Mouse (Mus musculus): ENCODE data around the gene Rbfox1. TPM values are rescaled to one million over a fixed set of nuclear protein-coding genes. Genes with fewer than 3 reads are reported as not detected.

Rbfox1 gene
- polyA plus RNA-seq, 1 experiment from 2014 or later, result 339 TPM

DNA sequence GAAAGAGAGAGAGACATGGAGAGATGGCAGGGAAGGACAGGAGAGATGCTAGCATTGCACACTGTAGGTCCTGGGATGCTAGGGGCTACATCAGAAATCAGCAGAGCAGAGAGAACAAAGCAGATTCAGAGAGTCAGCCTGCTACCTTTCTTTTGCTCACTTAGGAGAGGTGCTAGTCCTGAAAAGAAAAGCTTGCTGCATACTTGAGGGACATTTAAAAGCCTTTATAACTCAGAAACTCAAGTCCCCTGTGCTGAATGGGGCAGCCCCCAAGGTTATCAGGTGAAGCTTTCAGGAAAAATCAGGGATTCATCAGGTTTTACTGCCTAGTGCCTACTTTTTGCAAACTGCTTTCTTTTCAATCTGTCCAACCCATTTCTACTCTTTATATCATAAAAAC, 1480.7 kb downstream of the Rbfox1 start:
- H3K9ac ChIP-seq (replicated peaks; ENCODE audit: low read depth, low read length), result no peak overlapping the region
- H3K4me3 ChIP-seq (ENCODE audit: low read depth, low read length), result no peak overlapping the region
- no peaks in the 10 kb centered on the region for H3K36me3 ChIP-seq (ENCODE audit: control insufficient read depth, insufficient read depth, low read length)
- H3K27me3 ChIP-seq (ENCODE audit: control insufficient read depth, insufficient read depth, low read length), result no peaks in the 10 kb centered on the region
- no peak overlapping the region for H3K4me2 ChIP-seq (ENCODE audit: low read depth, low read length)
- no peak for ATAC-seq (ENCODE audit: low read depth)
- no peaks in the 10 kb centered on the region for H3K4me1 ChIP-seq (ENCODE audit: control insufficient read depth, insufficient read depth, low read length)
- H3K9me3 ChIP-seq (ENCODE audit: control insufficient read depth, low read length), result no peaks in the 10 kb centered on the region
- H3K27ac ChIP-seq (ENCODE audit: low read depth, low read length), result no peak overlapping the region

DNA sequence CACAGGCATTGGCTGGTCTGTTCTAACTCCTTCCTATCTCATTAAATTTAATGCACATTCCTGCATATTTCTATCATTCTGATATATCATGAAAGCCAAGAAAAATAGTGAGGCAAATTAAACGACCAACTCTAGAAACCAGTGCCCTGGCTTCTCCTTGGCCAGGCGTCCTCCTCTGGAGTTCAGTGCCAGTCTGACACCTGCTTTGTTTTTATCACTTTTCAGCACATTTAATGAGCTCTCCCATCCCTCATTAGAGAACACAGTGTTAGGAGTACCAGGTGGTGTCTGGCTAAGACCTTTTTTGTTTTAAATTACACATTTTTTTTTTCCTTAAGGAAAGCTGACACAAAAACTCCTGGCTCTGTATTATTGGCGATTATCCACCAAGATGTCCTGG, 1489.0 kb downstream of the Rbfox1 start:
- no peaks in the 10 kb centered on the region; the same call in 1 of the 2 replicates for H3K36me3 ChIP-seq (ENCODE audit: control insufficient read depth, insufficient read depth, low read length)
- WGBS, result 71% methylated on average over 3 of the region's 3 CpGs
- no peaks in the 10 kb centered on the region for H3K27me3 ChIP-seq (ENCODE audit: control insufficient read depth, insufficient read depth, low read length)
- H3K27ac ChIP-seq (ENCODE audit: low read depth, low read length), result no peak overlapping the region
- H3K9ac ChIP-seq (replicated peaks; ENCODE audit: low read depth, low read length), result no peak overlapping the region
- H3K4me1 ChIP-seq (ENCODE audit: control insufficient read depth, insufficient read depth, low read length), result no peaks in the 10 kb centered on the region
- no peak for ATAC-seq (ENCODE audit: low read depth)
- no peak overlapping the region for H3K4me2 ChIP-seq (ENCODE audit: low read depth, low read length)
- no peak overlapping the region for H3K4me3 ChIP-seq (ENCODE audit: low read depth, low read length)
- no peaks in the 10 kb centered on the region for H3K9me3 ChIP-seq (ENCODE audit: control insufficient read depth, low read length)

- 64% methylated on average over 2 of the region's 2 CpGs for whole genome bisulfite sequencing
- no peak overlapping the region for H3K4me2 ChIP-seq (ENCODE audit: low read depth, low read length)
- H3K4me1 ChIP-seq (ENCODE audit: control insufficient read depth, insufficient read depth, low read length), result no peaks in the 10 kb centered on the region
- ATAC-seq (ENCODE audit: low read depth), result no peak
- no peak overlapping the region for H3K27ac ChIP-seq (ENCODE audit: low read depth, low read length)
- no peak overlapping the region for H3K4me3 ChIP-seq (ENCODE audit: low read depth, low read length)
- no peaks in the 10 kb centered on the region for H3K27me3 ChIP-seq (ENCODE audit: control insufficient read depth, insufficient read depth, low read length)
- no peaks in the 10 kb centered on the region for H3K9me3 ChIP-seq (ENCODE audit: control insufficient read depth, low read length)
- H3K9ac ChIP-seq (replicated peaks; ENCODE audit: low read depth, low read length), result no peak overlapping the region
- H3K36me3 ChIP-seq (ENCODE audit: control insufficient read depth, insufficient read depth, low read length), result no peaks in the 10 kb centered on the region; the same call in 1 of the 2 replicates
These were observed 1489.5 kb downstream of the Rbfox1 start for GRCm38 (mm10) chr16:7374674-7375073.

DNA sequence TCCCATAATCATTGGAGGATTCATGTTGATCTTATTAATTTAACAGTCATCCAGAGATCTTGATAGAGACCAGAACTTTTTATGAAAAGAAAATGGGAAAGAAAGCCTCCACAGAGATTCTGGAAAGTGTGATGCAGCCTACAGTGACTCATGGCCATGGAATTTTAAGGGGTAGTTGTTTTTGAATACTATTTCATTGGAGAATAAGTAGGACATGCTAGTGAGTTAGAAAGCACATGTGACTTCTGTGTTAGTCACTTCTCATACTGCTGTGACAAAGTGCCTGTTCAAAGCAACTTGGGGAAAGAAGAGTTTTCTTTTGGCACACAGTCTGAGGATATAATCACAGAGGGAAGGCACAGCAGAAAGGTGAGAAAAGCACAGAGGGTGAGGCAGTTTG, 1510.9 kb downstream of the Rbfox1 start:
- ATAC-seq (ENCODE audit: low read depth), result no peak
- no peak overlapping the region for H3K27ac ChIP-seq (ENCODE audit: low read depth, low read length)
- H3K4me1 ChIP-seq (ENCODE audit: control insufficient read depth, insufficient read depth, low read length), result no peaks in the 10 kb centered on the region
- H3K36me3 ChIP-seq (ENCODE audit: control insufficient read depth, insufficient read depth, low read length), result no peaks in the 10 kb centered on the region
- H3K4me2 ChIP-seq (ENCODE audit: low read depth, low read length), result no peak overlapping the region
- no peaks in the 10 kb centered on the region for H3K9me3 ChIP-seq (ENCODE audit: control insufficient read depth, low read length)
- H3K9ac ChIP-seq (replicated peaks; ENCODE audit: low read depth, low read length), result no peak overlapping the region
- H3K27me3 ChIP-seq (ENCODE audit: control insufficient read depth, insufficient read depth, low read length), result no peaks in the 10 kb centered on the region
- H3K4me3 ChIP-seq (ENCODE audit: low read depth, low read length), result no peak overlapping the region

DNA sequence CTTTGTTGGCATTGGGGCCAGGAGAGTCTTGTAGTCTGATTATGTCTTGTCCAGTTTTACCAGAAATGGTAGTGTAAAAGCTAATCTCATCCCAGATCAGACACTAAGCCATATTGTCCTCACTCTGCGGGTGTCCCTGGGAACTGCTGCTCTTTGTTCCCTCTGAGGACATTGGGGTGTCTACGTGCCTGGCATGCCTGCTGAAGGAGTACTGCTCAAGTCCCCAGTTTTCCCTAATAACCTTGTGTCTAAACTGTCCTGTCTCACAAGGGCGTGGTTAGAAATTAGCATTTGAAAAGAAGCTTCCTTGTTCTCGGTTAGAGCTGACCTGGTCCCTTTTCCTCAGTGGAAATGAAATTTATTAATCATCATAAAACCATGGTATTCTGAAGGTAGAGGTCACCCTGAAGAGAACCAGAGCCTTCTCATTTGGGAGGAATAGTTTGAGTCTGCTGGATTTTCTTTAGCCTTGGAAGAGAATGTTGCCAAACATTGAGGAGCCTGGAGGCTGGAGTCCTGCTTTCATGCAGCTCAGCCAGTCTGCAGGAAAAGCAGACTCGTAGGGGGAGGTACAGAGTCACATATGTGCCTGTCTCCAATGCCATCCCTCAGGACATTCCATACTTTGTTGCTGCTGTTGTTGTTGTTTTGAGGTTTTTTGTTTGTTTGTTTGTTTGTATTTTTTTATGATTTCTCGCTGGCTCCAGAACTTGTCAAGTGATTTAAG, 1519.8 kb downstream of the Rbfox1 start:
- no peak overlapping the region for H3K9ac ChIP-seq (replicated peaks; ENCODE audit: low read depth, low read length)
- H3K36me3 ChIP-seq (ENCODE audit: control insufficient read depth, insufficient read depth, low read length), result no peaks in the 10 kb centered on the region
- H3K4me1 ChIP-seq (ENCODE audit: control insufficient read depth, insufficient read depth, low read length), result peaks cover 5% of the 10 kb centered on the region
- no peak overlapping the region for H3K4me2 ChIP-seq (ENCODE audit: low read depth, low read length)
- no peaks in the 10 kb centered on the region for H3K27me3 ChIP-seq (ENCODE audit: control insufficient read depth, insufficient read depth, low read length)
- H3K27ac ChIP-seq (ENCODE audit: low read depth, low read length), result no peak overlapping the region
- H3K4me3 ChIP-seq (ENCODE audit: low read depth, low read length), result no peak overlapping the region
- peak; percentile 74; the same call in 1 of the 2 replicates for ATAC-seq (ENCODE audit: low read depth)
- WGBS, result 14% methylated on average over 6 of the region's 6 CpGs
- H3K9me3 ChIP-seq (ENCODE audit: control insufficient read depth, low read length), result no peaks in the 10 kb centered on the region

GRCm38 (mm10) chr16:7407862-7408640, 1522.9 kb downstream of the Rbfox1 start:
- ATAC-seq (ENCODE audit: low read depth), result peak; percentile 80
- no peak overlapping the region for H3K9ac ChIP-seq (replicated peaks; ENCODE audit: low read depth, low read length)
- H3K4me2 ChIP-seq (ENCODE audit: low read depth, low read length), result no peak overlapping the region
- no peaks in the 10 kb centered on the region for H3K9me3 ChIP-seq (ENCODE audit: control insufficient read depth, low read length)
- H3K4me1 ChIP-seq (ENCODE audit: control insufficient read depth, insufficient read depth, low read length), result peaks cover 5% of the 10 kb centered on the region
- H3K36me3 ChIP-seq (ENCODE audit: control insufficient read depth, insufficient read depth, low read length), result no peaks in the 10 kb centered on the region
- 41% methylated on average over 12 of the region's 12 CpGs for WGBS
- H3K27ac ChIP-seq (ENCODE audit: low read depth, low read length), result peak overlapping the region; percentile 52; the same call in 1 of the 2 replicates
- H3K27me3 ChIP-seq (ENCODE audit: control insufficient read depth, insufficient read depth, low read length), result no peaks in the 10 kb centered on the region
- H3K4me3 ChIP-seq (ENCODE audit: low read depth, low read length), result no peak overlapping the region

- peak; percentile 65; the same call in 1 of the 2 replicates for ATAC-seq (ENCODE audit: low read depth)
These were observed 1534.6 kb downstream of the Rbfox1 start for GRCm38 (mm10) chr16:7419655-7420281.

GRCm38 (mm10) chr16:7425386-7426089, 1540.4 kb downstream of the Rbfox1 start:
- Histone ChIP-seq H3K9ac (replicated peaks; ENCODE audit: low read depth, low read length) (no peak overlapping the region), H3K4me3 (ENCODE audit: low read depth, low read length) (no peak overlapping the region), H3K36me3 (ENCODE audit: control insufficient read depth, insufficient read depth, low read length) (no peaks in the 10 kb centered on the region), H3K4me2 (ENCODE audit: low read depth, low read length) (no peak overlapping the region), H3K27me3 (ENCODE audit: control insufficient read depth, insufficient read depth, low read length) (no peaks in the 10 kb centered on the region), H3K27ac (ENCODE audit: low read depth, low read length) (no peak overlapping the region), H3K9me3 (ENCODE audit: control insufficient read depth, low read length) (no peaks in the 10 kb centered on the region), H3K4me1 (ENCODE audit: control insufficient read depth, insufficient read depth, low read length) (no peaks in the 10 kb centered on the region)
- WGBS, result 88% methylated on average over 3 of the region's 3 CpGs
- ATAC-seq (ENCODE audit: low read depth), result no peak

More at GRCm38 (mm10) chr16:7419655-7420281, 1534.6 kb downstream of the Rbfox1 start:
- Histone ChIP-seq H3K27me3 (ENCODE audit: control insufficient read depth, insufficient read depth, low read length) (no peaks in the 10 kb centered on the region), H3K4me1 (ENCODE audit: control insufficient read depth, insufficient read depth, low read length) (peaks cover 9% of the 10 kb centered on the region), H3K27ac (ENCODE audit: low read depth, low read length) (peak overlapping the region; percentile 7; the same call in 1 of the 2 replicates), H3K9ac (replicated peaks; ENCODE audit: low read depth, low read length) (0 out of 2 replicates have a peak overlapping the region, but pooled peaks have one; percentile 0), H3K36me3 (ENCODE audit: control insufficient read depth, insufficient read depth, low read length) (no peaks in the 10 kb centered on the region), H3K4me2 (ENCODE audit: low read depth, low read length) (peak overlapping the region; percentile 38; the same call in 1 of the 2 replicates), H3K9me3 (ENCODE audit: control insufficient read depth, low read length) (no peaks in the 10 kb centered on the region), H3K4me3 (ENCODE audit: low read depth, low read length) (no peak overlapping the region)
- 12% methylated on average over 12 of the region's 12 CpGs for WGBS

Measured in neural tube, embryonic 14.5 days (tissue).